Mouse (Mus musculus) thymus, adult 2 months (tissue): ENCODE data around the gene Lgr5.

Experiments
- CTCF ChIP-seq: fragments of 200-500 bp; IDR thresholded peaks from 2 replicates; pipeline ENCODE4 v1.5.1; 2012; ENCODE audit warnings: mild to moderate bottlenecking, control low read depth, low read length, moderate library complexity, borderline replicate concordance; ENCODE audit not compliant: control insufficient read depth, poor library complexity, insufficient read depth; ENCODE audit errors: extremely low read depth
- POLR2A ChIP-seq: fragments of 200-500 bp; IDR thresholded peaks from 2 replicates; pipeline ENCODE4 v1.6.1; 2012; ENCODE audit warnings: mild to moderate bottlenecking, low read length, control low read depth, moderate library complexity; ENCODE audit not compliant: control insufficient read depth, poor library complexity, insufficient read depth; ENCODE audit errors: extremely low read depth

GRCm38 (mm10) chr10:115583071-115583470 lies 4.5 kb downstream of the Lgr5 start:
- TF ChIP-seq POLR2A (no peak), CTCF (no peak)
